Mouse (Mus musculus): ENCODE data around the gene Pitx3.

DNA sequence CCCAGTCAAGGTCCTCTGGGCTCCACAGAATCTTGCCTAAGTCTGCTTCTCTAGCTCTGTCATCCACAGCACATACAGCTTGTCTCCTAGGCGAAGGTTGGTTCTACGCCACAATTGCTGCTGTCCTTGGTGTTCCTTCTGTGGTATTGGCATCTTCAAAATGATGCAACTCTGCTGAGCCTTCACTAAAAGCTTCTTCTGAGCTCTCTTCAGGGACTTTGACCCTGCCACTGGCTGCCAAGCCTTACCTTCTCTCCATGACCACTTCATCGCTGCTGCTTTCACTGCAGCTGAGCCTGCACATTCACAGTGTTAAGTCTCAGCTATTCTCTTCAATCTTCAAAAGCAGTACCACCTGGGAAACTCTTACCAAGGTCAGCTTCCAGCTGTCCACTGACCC lies 34.1 kb upstream of the Pitx3 start:
- TF ChIP-seq CTCF (IDR thresholded peaks at IDR 0.05; ENCODE audit: insufficient read depth, low read length) = no peak
- no peak for TF ChIP-seq POLR2A (IDR thresholded peaks at IDR 0.05; ENCODE audit: borderline replicate concordance, extremely low read depth, low read depth, low read length)

All from lung, adult 2 months (tissue).